Mouse (Mus musculus): ENCODE data around the gene Adh4.
"Not testable (repeated sequence)": the region's sequence is repeated elsewhere in the genome, so short reads cannot be mapped to it uniquely, and the experiment has no call there.

The Adh4 gene

GRCm38 (mm10) chr3:138415121-138415690 is at the start of gene Adh4:
TSS of gene Adh4 (plus strand) at chr3:138415466.
- no peak for DNase-seq

GRCm38 (mm10) chr3:138366181-138366580 is 49.1 kb upstream of the Adh4 start:
- no peak for DNase-seq

DNA sequence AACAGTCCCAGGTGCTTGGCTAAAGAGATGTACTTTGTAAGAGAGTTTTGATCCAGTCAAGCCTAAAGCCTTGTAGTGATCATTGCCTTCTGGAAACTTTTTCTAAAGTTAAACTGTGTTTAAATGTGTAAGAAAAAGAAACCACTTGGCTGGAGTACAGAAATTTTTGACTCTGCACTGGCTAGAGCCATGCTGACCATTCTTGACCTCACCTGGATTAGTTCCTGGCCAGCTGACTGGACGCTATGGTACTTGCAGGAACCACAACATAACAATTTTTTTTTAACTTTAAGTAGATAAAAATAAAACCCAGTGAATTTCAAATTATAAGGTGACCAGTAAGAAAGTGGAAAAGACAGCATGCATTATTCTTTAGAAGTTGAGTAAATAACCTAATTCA is 45.7 kb upstream of the Adh4 start:
- no peak for DNase-seq

GRCm38 (mm10) chr3:138370289-138370688 is 45.0 kb upstream of the Adh4 start:
- not testable (repeated sequence) for DNase-seq

GRCm38 (mm10) chr3:138373920-138374319 is 41.3 kb upstream of the Adh4 start:
- no peak for DNase-seq

- DNase-seq, result no peak
These were observed 40.1 kb upstream of the Adh4 start for GRCm38 (mm10) chr3:138375148-138375547.

- DNase-seq, result peak; percentile 21 to 22
These were observed 34.1 kb upstream of the Adh4 start for GRCm38 (mm10) chr3:138381133-138381532.

DNA sequence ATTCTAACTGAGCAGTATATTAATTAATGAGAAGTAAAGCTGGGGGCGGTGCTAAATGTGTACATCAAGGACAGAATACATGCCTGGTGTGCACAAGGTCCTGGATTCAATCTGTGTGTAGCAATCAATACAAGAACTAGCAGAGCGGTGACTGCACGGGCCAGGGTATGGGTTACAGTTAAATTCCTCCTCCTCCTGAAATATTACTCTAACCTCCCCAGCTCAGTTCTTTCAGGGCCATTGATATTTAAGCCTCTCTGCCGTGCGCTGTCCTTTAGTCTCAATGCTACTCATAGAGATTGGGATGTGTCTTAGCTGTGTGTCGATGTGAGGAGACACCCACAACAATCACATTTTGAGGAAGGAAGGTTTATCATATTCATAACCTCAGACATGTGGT is 28.1 kb upstream of the Adh4 start:
- DNase-seq, result no peak

DNA sequence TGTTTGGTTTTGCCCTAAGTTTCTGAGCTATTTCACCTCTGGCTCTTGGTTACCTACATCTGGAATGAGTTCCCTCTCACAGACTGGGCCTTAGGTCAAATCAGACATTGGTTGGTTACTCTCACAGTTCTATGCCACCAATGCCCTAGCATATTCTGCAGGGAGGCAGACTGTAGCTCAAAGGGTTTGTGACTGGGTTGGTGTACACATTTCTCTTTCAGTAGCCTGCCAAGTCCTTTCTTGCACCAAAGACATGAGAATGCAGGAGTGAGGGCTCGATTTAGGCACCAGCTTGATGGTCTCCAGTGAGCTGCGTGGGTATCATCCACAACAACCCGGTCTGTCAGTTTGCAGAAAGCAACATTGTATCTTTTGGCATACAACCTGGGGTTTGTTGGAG is 10.4 kb upstream of the Adh4 start:
- no peak for DNase-seq

DNA sequence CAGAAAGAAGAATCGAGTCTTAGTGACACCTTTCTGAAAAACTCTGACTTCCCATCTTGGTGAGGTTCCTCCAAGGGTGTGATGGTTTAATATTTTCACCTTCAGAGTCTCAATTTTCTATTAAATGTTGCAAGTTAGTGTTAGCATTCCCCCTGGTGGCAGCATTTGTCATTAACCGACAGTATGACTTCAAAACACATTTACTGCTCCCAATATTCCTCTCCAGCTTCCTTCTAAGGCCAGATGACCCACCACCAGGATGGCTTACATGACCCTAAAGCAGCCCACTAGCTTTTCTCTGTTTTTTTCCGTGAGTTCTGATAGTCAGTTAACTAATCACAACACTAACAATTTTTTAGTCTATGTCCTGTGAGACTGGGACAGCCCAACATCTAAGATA is 9.9 kb upstream of the Adh4 start:
- DNase-seq, result peak; percentile 73 to 79

DNA sequence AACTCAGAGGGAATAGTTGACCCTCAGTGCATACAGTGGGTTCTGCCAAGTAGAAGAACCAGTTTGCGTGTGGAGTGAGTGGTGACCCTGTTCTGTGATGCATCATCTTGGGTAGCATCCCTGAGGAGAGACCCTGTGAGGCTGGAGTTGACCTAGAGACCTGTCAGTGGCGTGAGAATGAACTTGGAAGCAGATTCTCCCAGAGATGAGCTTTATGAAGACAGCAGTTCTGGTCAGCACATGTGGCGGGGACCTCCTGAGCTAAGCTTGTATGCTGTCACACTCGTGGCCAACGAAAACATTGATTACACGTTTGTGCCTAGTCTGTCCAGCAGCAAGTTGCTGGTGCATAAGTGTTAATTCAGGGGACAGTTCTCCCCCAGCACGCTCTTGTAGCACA is 9.4 kb upstream of the Adh4 start:
- no peak for DNase-seq

GRCm38 (mm10) chr3:138407920-138408319 is 7.3 kb upstream of the Adh4 start:
- no peak for DNase-seq

- DNase-seq, result no peak
These were observed 5.7 kb upstream of the Adh4 start for GRCm38 (mm10) chr3:138409585-138409984.

GRCm38 (mm10) chr3:138410211-138410610 is 5.1 kb upstream of the Adh4 start:
- no peak for DNase-seq

- DNase-seq, result no peak
These were observed 4.1 kb downstream of the Adh4 start for GRCm38 (mm10) chr3:138419369-138419768.

DNA sequence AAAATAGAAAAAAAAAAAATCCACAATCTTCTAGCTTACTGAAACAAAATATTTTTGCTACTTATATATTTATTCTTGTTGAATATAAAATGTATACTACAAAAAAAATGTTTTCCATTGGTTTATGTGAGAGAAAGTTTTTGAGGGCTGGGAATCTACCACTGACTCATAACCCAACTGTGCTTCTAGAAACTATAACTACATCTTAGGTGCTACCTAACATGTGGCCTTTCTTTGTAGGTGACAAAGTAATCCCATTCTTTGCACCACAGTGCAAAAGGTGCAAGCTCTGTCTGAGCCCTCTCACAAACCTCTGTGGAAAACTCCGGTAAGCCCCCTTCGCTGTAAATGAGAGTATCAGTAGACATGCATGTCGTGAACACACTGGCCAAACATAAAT is 5.1 kb downstream of the Adh4 start:
- no peak for DNase-seq

GRCm38 (mm10) chr3:138423664-138424063 is 8.4 kb downstream of the Adh4 start:
- DNase-seq, result no peak

DNA sequence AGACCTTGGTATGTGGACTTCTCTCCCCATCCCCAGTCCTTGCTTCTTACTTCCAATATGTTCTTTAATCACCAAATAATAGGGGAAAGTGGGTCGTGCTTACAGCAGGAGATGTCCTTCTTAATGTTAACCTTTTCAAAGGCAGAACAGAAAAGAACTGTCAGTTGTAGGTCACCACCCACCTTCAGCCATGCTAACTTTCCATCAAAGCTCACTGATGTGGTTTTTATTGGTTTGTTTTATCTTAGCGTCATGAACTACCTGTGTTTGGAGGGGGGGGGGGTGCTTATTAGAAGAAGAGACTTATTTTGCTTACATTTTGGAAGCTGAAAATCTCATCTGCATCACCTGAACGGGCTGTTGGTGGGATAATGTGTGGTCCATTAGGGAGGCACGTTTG is 9.0 kb downstream of the Adh4 start:
- DNase-seq, result no peak

DNA sequence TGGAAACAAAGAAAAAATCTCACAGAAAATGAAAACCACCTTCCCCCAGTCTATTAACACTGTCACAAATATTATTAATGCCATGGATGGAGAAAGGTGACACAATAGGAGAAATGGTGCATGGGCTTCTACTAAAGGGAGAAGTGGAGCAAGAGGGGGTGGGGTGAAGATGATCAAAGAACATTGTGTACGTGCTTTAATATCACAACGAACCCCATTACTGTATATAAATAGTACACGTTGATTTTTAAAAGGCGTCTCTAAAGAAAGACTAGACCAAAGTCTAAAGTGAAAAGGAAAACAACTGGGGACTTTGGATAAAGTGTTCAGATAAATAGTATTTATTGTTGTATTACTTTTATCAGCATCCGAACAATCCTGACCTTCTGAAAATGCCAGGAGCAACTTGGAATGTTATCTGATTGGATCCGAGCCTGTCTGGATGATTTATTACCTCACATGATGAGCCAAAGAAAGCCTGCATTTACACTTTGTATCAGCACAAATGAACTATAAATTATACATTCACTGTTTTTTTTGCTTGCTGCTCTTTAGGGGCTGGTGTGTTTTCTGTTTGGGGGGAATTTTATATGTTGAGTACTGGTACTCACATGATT is 15.2 kb downstream of the Adh4 start:
- DNase-seq, result no peak

DNA sequence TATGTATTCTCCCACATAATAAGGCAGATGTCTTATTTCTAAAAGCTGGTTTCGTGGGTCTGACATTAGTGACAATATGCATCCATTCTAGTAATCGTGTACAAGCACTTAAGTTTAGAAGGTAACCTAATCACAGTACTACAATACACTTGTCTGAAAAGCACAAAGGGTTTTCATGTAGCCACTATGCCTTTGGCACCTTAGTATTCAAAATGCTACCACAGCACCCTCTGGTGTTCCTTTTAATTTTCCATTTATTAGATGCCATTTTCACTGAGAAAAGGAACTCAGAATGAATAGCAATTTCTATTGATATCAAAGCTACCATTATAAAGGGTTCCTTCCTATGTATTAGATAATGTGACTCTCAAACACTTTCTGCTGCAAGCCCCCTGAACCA is 16.6 kb downstream of the Adh4 start:
- peak; percentile 41 to 73 for DNase-seq

- DNase-seq, result no peak
These were observed 23.4 kb downstream of the Adh4 start for GRCm38 (mm10) chr3:138438716-138439115.

DNA sequence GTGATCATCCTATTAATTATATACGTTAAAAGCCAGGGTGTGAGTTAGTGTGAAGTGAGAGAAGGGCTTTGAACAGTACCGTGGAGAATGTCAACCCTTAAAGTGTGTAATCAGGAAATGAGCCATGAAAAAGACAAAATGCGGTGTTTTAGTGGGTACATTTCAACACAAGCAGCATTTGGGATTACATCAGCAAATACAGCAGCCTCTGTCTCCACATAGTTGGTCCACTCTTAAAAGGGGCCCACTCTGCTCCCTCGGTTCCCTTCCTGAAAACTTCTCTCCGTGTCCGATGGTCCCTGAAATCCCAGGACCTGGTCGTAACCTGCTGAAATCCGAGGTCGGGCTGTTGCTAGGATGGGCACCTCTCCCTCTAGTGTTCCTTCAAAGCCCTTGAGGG is 26.9 kb downstream of the Adh4 start:
- DNase-seq, result no peak

- peak; percentile 95 to 97 for DNase-seq
These were observed 27.6 kb downstream of the Adh4 start, which contains the start of gene Adh5 for GRCm38 (mm10) chr3:138442612-138443464. TSS of gene Adh5 (plus strand) at chr3:138443093.

- no peak for DNase-seq
These were observed 28.2 kb downstream of the Adh4 start for GRCm38 (mm10) chr3:138443465-138443771.

All from cerebellum, postnatal 10 days (tissue).